Mouse (Mus musculus): ENCODE results near the gene Sptlc3. TPM values are rescaled to one million over a fixed set of nuclear protein-coding genes. Genes with fewer than 3 reads are reported as not detected.

Sptlc3 gene
- polyA plus RNA-seq (2012; rRNA removed): 0.12 TPM in 1 of 2 replicates, not detected in the other

DNA sequence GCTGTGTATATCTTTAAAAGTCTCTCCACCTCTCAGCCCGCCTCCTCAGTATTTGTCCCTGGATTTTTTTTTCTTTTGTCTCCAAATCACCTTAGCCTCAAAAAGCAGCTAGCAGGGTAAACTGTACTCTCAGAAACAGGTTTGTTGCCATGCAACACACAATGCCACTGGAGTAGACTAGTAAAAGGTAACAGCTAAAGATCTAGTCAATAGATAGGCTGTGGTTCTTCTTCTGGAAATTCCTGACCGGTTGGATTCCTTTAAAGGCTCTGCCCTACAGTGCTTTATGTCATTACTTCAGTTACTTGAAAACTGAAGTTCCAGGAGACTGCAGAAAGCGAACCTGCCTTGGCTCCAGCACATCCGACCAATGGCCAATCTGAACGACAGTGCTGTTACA lies at the start of gene Sptlc3:
Gene Sptlc3 (plus strand): TSS at position 78 of the 400 bp plus-strand sequence.

DNA sequence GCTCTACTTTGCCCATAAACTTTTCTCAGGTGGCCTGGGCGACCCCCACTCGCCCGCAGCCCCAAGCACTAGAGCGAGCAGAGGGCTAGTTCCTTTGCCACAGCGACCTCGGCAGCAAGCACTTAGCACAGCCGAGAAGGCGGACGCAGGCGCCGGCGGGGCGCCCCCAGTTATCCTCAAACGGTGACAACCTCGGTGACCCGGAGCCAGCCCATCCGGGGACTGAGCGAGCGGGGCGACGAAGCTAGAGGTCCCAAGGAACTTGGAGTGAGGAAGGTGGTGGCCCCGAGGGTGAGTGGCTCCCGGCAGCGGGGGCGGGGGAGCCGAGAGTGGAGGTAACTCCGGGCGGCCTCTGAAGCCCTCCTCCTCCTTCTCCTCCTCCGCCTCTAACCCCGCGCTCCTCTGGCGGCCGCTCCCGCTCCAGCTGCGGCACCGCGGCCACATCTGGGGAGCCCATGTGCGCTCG lies 184.1 kb downstream of the Sptlc3 start, which contains the start of gene Ism1:
Gene Ism1 (plus strand): TSS at position 370 of the 466 bp plus-strand sequence.

Other genes with a start within 250 kb of the Sptlc3 start
- 1.3 and 1.7 TPM in 2 replicates for gene Ism1, start 184.3 kb downstream of the Sptlc3 start, polyA plus RNA-seq (2012; rRNA removed)